Mouse (Mus musculus) hindbrain, embryonic 10.5 days (tissue): Measurements from ENCODE around the gene Cav3. TPM values are rescaled to one million over a fixed set of nuclear protein-coding genes. Genes with fewer than 3 reads are reported as not detected.

ENCODE experiments used
- DNase-seq: peaks from one replicate; pipeline ENCODE4 v3.0.0-alpha.2; 2017; ENCODE audit warnings: low spot score
- H3K27ac ChIP-seq: fragments of 300-500 bp; sonication (generic); 2 replicates; pipeline ENCODE4 v1.5.1; 2016; ENCODE audit warnings: mild to moderate bottlenecking, moderate library complexity
- H3K27me3 ChIP-seq: fragments of 300-500 bp; sonication (generic); 2 replicates; pipeline ENCODE4 v1.6.1; 2016; ENCODE audit warnings: mild to moderate bottlenecking; ENCODE audit not compliant: poor library complexity, insufficient read depth, severe bottlenecking
- H3K36me3 ChIP-seq: fragments of 300-500 bp; sonication (generic); 2 replicates; pipeline ENCODE4 v1.6.1; 2016; ENCODE audit warnings: mild to moderate bottlenecking, moderate library complexity
- H3K4me1 ChIP-seq: fragments of 300-500 bp; sonication (generic); replicated peaks from 2 replicates; pipeline ENCODE4 v1.6.1; 2016; ENCODE audit warnings: mild to moderate bottlenecking
- H3K4me3 ChIP-seq: fragments of 300-500 bp; sonication (generic); 2 replicates; pipeline ENCODE4 v1.5.1; 2016; ENCODE audit warnings: mild to moderate bottlenecking, moderate library complexity
- H3K9me3 ChIP-seq: fragments of 300-500 bp; sonication (generic); 2 replicates; pipeline ENCODE4 v1.6.1; 2016; ENCODE audit warnings: mild to moderate bottlenecking, moderate library complexity
- WGBS: fragments of 180-500 bp; shearing (Covaris S2); methylation state at CpG from one replicate; pipeline ENCODE4 v1.1.7; 2016; 5-methylcytosine and 5-hydroxymethylcytosine counted together
- polyA plus RNA-seq: library from polyadenylated mRNA; unstranded; fragments of >200 nt; fragmentation: Nextera tagmentation; extraction: Ambion mirVana; gene quantifications from 2 replicates; pipeline ENCODE4 v1.2.1, GENCODE M21; 2016

Gene Cav3
- not detected in 2 replicates for polyA plus RNA-seq

GRCm38 (mm10) chr6:112459341-112459749 lies at the start of gene Cav3:
Gene Cav3 (plus strand): TSS chr6:112459505.
- no peak for DNase-seq
- H3K9me3 ChIP-seq, result no peaks in the 10 kb centered on the region
- no peak within 1 kb of the TSS for H3K27ac ChIP-seq
- no peak within 1 kb of the TSS for H3K4me3 ChIP-seq
- H3K4me1 ChIP-seq, result no peaks in the 10 kb centered on the region
- no peaks in the 10 kb centered on the region for H3K27me3 ChIP-seq
- WGBS, result 81% methylated on average over 12 of the region's 12 CpGs
- no peaks in the 10 kb centered on the region for H3K36me3 ChIP-seq

GRCm38 (mm10) chr6:112419333-112419732 lies 40.0 kb upstream of the Cav3 start:
- Histone ChIP-seq H3K4me3 (no peak overlapping the region), H3K4me1 (no peaks in the 10 kb centered on the region), H3K27me3 (no peaks in the 10 kb centered on the region), H3K9me3 (peaks cover 11% of the 10 kb centered on the region; the same call in 1 of the 2 replicates), H3K36me3 (no peaks in the 10 kb centered on the region), H3K27ac (no peak overlapping the region)
- DNase-seq, result no peak
- WGBS, result 88% methylated on average over 9 of the region's 9 CpGs

GRCm38 (mm10) chr6:112420883-112421282 lies 38.4 kb upstream of the Cav3 start:
- DNase-seq, result no peak
- no peaks in the 10 kb centered on the region for H3K27me3 ChIP-seq
- H3K27ac ChIP-seq, result no peak overlapping the region
- H3K4me1 ChIP-seq, result no peaks in the 10 kb centered on the region
- WGBS, result 95% methylated on average over 1 of the region's 1 CpGs
- H3K36me3 ChIP-seq, result no peaks in the 10 kb centered on the region
- no peak overlapping the region for H3K4me3 ChIP-seq
- peaks cover 11% of the 10 kb centered on the region; the same call in 1 of the 2 replicates for H3K9me3 ChIP-seq

- no peak for DNase-seq
- Histone ChIP-seq H3K36me3 (no peaks in the 10 kb centered on the region), H3K4me3 (no peak overlapping the region), H3K27ac (no peak overlapping the region), H3K4me1 (no peaks in the 10 kb centered on the region), H3K27me3 (no peaks in the 10 kb centered on the region), H3K9me3 (peaks cover 11% of the 10 kb centered on the region; the same call in 1 of the 2 replicates)
- WGBS, result 92% methylated on average over 8 of the region's 8 CpGs
Observed at GRCm38 (mm10) chr6:112423746-112424501, 35.4 kb upstream of the Cav3 start.

- Histone ChIP-seq H3K36me3 (no peaks in the 10 kb centered on the region), H3K27me3 (no peaks in the 10 kb centered on the region), H3K4me1 (no peaks in the 10 kb centered on the region), H3K4me3 (no peak overlapping the region), H3K9me3 (peaks cover 11% of the 10 kb centered on the region; the same call in 1 of the 2 replicates), H3K27ac (no peak overlapping the region)
- 76% methylated on average over 6 of the region's 6 CpGs for WGBS
- DNase-seq, result no peak
Observed at GRCm38 (mm10) chr6:112426018-112426732, 33.1 kb upstream of the Cav3 start.

- Histone ChIP-seq H3K9me3 (no peaks in the 10 kb centered on the region), H3K4me3 (no peak overlapping the region), H3K36me3 (no peaks in the 10 kb centered on the region), H3K27ac (no peak overlapping the region), H3K27me3 (no peaks in the 10 kb centered on the region), H3K4me1 (no peaks in the 10 kb centered on the region)
- WGBS, result 82% methylated on average over 3 of the region's 3 CpGs
- no peak for DNase-seq
Observed at GRCm38 (mm10) chr6:112445675-112446074, 13.6 kb upstream of the Cav3 start.

GRCm38 (mm10) chr6:112461459-112461858 lies 2.2 kb downstream of the Cav3 start:
- no peak overlapping the region for H3K27ac ChIP-seq
- no peaks in the 10 kb centered on the region for H3K27me3 ChIP-seq
- WGBS, result 92% methylated on average over 5 of the region's 5 CpGs
- H3K9me3 ChIP-seq, result no peaks in the 10 kb centered on the region
- H3K4me1 ChIP-seq, result no peaks in the 10 kb centered on the region
- no peak overlapping the region for H3K4me3 ChIP-seq
- no peaks in the 10 kb centered on the region for H3K36me3 ChIP-seq
- no peak for DNase-seq

- Histone ChIP-seq H3K27me3 (no peaks in the 10 kb centered on the region), H3K4me3 (no peak overlapping the region), H3K4me1 (no peaks in the 10 kb centered on the region), H3K36me3 (no peaks in the 10 kb centered on the region), H3K27ac (no peak overlapping the region), H3K9me3 (no peaks in the 10 kb centered on the region)
- DNase-seq, result no peak
- WGBS, result 94% methylated on average over 6 of the region's 6 CpGs
Observed at GRCm38 (mm10) chr6:112463331-112463730, 4.0 kb downstream of the Cav3 start.

GRCm38 (mm10) chr6:112465441-112465840 lies 6.1 kb downstream of the Cav3 start:
- Histone ChIP-seq H3K27ac (no peak overlapping the region), H3K27me3 (no peaks in the 10 kb centered on the region), H3K4me3 (no peak overlapping the region), H3K9me3 (no peaks in the 10 kb centered on the region), H3K4me1 (no peaks in the 10 kb centered on the region), H3K36me3 (no peaks in the 10 kb centered on the region)
- 84% methylated on average over 3 of the region's 3 CpGs for WGBS
- DNase-seq, result no peak

GRCm38 (mm10) chr6:112466001-112466400 lies 6.7 kb downstream of the Cav3 start:
- Histone ChIP-seq H3K4me3 (no peak overlapping the region), H3K36me3 (no peaks in the 10 kb centered on the region), H3K27me3 (no peaks in the 10 kb centered on the region), H3K27ac (no peak overlapping the region), H3K9me3 (no peaks in the 10 kb centered on the region), H3K4me1 (no peaks in the 10 kb centered on the region)
- DNase-seq, result no peak

- no peak overlapping the region for H3K4me3 ChIP-seq
- DNase-seq, result no peak
Observed at GRCm38 (mm10) chr6:112471644-112472043, 12.3 kb downstream of the Cav3 start.

GRCm38 (mm10) chr6:112479861-112480260 lies 20.6 kb downstream of the Cav3 start:
- Histone ChIP-seq H3K4me3 (0 out of 2 replicates have a peak overlapping the region, but pooled peaks have one; percentile 13), H3K9me3 (no peaks in the 10 kb centered on the region), H3K27ac (no peak overlapping the region), H3K4me1 (peaks cover 3% of the 10 kb centered on the region; the same call in 1 of the 2 replicates), H3K27me3 (peaks cover 20% of the 10 kb centered on the region), H3K36me3 (no peaks in the 10 kb centered on the region)
- 48% methylated on average over 13 of the region's 13 CpGs for WGBS
- no peak for DNase-seq

More at GRCm38 (mm10) chr6:112471644-112472043, 12.3 kb downstream of the Cav3 start:
- H3K27ac ChIP-seq, result no peak overlapping the region
- 94% methylated on average over 4 of the region's 4 CpGs for WGBS
- no peaks in the 10 kb centered on the region for H3K27me3 ChIP-seq
- H3K4me1 ChIP-seq, result no peaks in the 10 kb centered on the region
- H3K36me3 ChIP-seq, result no peaks in the 10 kb centered on the region
- H3K9me3 ChIP-seq, result no peaks in the 10 kb centered on the region

GRCm38 (mm10) chr6:112484316-112484715 lies 25.0 kb downstream of the Cav3 start:
- Histone ChIP-seq H3K27me3 (peaks cover 63% of the 10 kb centered on the region), H3K4me3 (no peak overlapping the region), H3K9me3 (no peaks in the 10 kb centered on the region), H3K4me1 (peaks cover 9% of the 10 kb centered on the region), H3K36me3 (no peaks in the 10 kb centered on the region), H3K27ac (no peak overlapping the region)
- peak; percentile 43 for DNase-seq
- 1% methylated on average over 4 of the region's 4 CpGs for WGBS
